Mouse (Mus musculus) monocyte, adult 5-6 weeks (primary cell): Measurements from ENCODE around the gene Dupd1. TPM values are rescaled to one million over a fixed set of nuclear protein-coding genes. Genes with fewer than 3 reads are reported as not detected.

Source experiments
- total RNA-seq: library from RNA; stranded (forward); fragments of 200-1000, 200-491, 200-594 nt; gene quantifications from 3 replicates; pipeline ENCODE4 v1.2.3, GENCODE M21; 2017

Gene Dupd1
- total RNA-seq, 1 experiment from 2014 or later = not detected

Other genes with a start within 250 kb of the Dupd1 start
- 15.1 to 22.6 TPM (median 15.1 TPM) in 3 replicates for gene Kat6b, start 233.1 kb downstream of the Dupd1 start, total RNA-seq
- 20.8 to 25.1 TPM (median 22.3 TPM) in 3 replicates for gene Samd8, start 36.0 kb upstream of the Dupd1 start, total RNA-seq
- gene Dusp13, start 36.6 kb upstream of the Dupd1 start, total RNA-seq = not detected in 3 replicates
- 210 to 264 TPM (median 238 TPM) in 3 replicates for gene Vdac2, start 110.7 kb upstream of the Dupd1 start, total RNA-seq
- gene Comtd1, start 134.4 kb upstream of the Dupd1 start, total RNA-seq = 2.9 to 11.5 TPM (median 8.0 TPM) in 3 replicates